Mouse (Mus musculus) midbrain, embryonic 15.5 days (tissue): Measurements from ENCODE around the gene Sgsm1. TPM values are rescaled to one million over a fixed set of nuclear protein-coding genes. Genes with fewer than 3 reads are reported as not detected.
A peak's percentile ranks its signal among the peaks of the same experiment; 100 is the strongest.

Experiments
- ATAC-seq: fragments of 200-750 bp; cut with Nextera tagmentation; replicated peaks from 2 replicates; pipeline ENCODE4 v1.8.0; 2017; ENCODE audit warnings: moderate TSS enrichment
- H3K27ac ChIP-seq: fragments of 300-500 bp; sonication (generic); 2 replicates; pipeline ENCODE4 v1.5.1; 2015; ENCODE audit warnings: mild to moderate bottlenecking, inconsistent platforms
- H3K27me3 ChIP-seq: fragments of 300-500 bp; sonication (generic); replicated peaks from 2 replicates; pipeline ENCODE4 v1.6.1; 2015; ENCODE audit warnings: inconsistent platforms
- H3K36me3 ChIP-seq: fragments of 300-500 bp; sonication (generic); replicated peaks from 2 replicates; pipeline ENCODE4 v1.6.1; 2015; ENCODE audit warnings: inconsistent platforms
- H3K4me1 ChIP-seq: fragments of 300-500 bp; sonication (generic); 2 replicates; pipeline ENCODE4 v1.6.1; 2015; ENCODE audit warnings: inconsistent platforms
- H3K4me2 ChIP-seq: fragments of 300-500 bp; sonication (generic); 2 replicates; pipeline ENCODE4 v1.6.1; 2015; ENCODE audit warnings: inconsistent platforms, mild to moderate bottlenecking, moderate library complexity
- H3K4me3 ChIP-seq: fragments of 300-500 bp; sonication (generic); 2 replicates; pipeline ENCODE4 v1.5.1; 2015; ENCODE audit warnings: mild to moderate bottlenecking, inconsistent platforms
- H3K9ac ChIP-seq: fragments of 300-500 bp; sonication (generic); 2 replicates; pipeline ENCODE4 v1.6.1; 2015; ENCODE audit warnings: mild to moderate bottlenecking, inconsistent platforms
- H3K9me3 ChIP-seq: fragments of 300-500 bp; sonication (generic); 2 replicates; pipeline ENCODE4 v1.6.1; 2016; ENCODE audit warnings: inconsistent platforms
- WGBS: fragments of 180-500 bp; shearing (Covaris S2); methylation state at CpG from one replicate; pipeline ENCODE4 v1.1.7; 2015; ENCODE audit warnings: mixed read lengths; 5-methylcytosine and 5-hydroxymethylcytosine counted together
- polyA plus RNA-seq: library from polyadenylated mRNA; unstranded; fragments of >200 nt; fragmentation: Nextera tagmentation; extraction: Ambion mirVana; gene quantifications from 2 replicates; pipeline ENCODE4 v1.2.1, GENCODE M21; 2015

Gene Sgsm1
- polyA plus RNA-seq, 1 experiment from 2014 or later = 27.4 TPM

DNA sequence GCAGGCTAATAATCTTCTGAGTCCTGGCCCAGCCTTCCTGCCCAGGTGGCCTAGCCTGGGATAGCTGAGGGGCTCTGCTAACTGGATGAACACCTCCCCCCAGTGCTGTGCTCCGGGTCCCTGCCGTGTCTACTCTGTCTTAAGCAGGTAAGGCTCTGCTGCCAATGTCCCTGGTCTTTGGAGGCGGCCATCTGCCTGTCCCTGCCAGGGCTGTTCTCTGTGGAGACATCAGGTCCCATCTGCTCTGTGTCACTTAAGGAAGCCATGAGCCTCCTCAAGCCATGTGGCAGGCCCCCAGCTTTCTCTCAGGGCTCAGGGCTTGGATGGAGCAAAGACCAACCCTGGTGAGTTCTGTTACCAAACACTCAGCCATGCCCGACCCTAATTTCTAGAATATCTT lies 19.5 kb downstream of the Sgsm1 start:
- Histone ChIP-seq H3K4me3 (no peak overlapping the region), H3K9ac (no peak overlapping the region), H3K9me3 (no peaks in the 10 kb centered on the region), H3K36me3 (no peaks in the 10 kb centered on the region), H3K4me2 (no peak overlapping the region), H3K27me3 (peaks cover 15% of the 10 kb centered on the region; the same call in 1 of the 2 replicates), H3K27ac (no peak overlapping the region), H3K4me1 (peaks cover 9% of the 10 kb centered on the region)
- WGBS = 85% methylated on average over 4 of the region's 4 CpGs
- no peak for ATAC-seq

DNA sequence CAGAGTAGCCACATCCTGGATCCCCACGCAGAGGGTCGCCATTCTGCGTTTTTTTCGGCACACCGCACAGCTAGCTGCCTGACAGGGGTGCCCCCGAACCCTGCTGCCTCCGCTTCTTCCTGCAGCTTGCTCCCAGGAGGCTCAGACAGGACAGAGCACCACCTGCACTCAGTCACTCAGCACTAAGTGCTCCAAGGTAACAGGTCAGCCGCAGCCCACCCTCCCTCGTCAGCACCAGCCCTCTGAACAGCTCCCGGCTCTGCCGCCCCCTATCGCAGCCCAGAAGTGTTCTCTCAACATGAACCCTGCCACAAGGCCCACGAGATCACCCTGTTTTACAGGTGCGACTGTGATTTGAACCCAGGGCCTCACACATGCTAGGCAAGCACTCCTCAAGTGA lies 20.4 kb downstream of the Sgsm1 start:
- 40% methylated on average over 14 of the region's 14 CpGs for WGBS
- Histone ChIP-seq H3K4me3 (no peak overlapping the region), H3K4me1 (peaks cover 9% of the 10 kb centered on the region), H3K9ac (no peak overlapping the region), H3K27ac (no peak overlapping the region), H3K27me3 (peaks cover 15% of the 10 kb centered on the region; the same call in 1 of the 2 replicates), H3K36me3 (no peaks in the 10 kb centered on the region), H3K9me3 (no peaks in the 10 kb centered on the region), H3K4me2 (no peak overlapping the region)
- no peak for ATAC-seq

DNA sequence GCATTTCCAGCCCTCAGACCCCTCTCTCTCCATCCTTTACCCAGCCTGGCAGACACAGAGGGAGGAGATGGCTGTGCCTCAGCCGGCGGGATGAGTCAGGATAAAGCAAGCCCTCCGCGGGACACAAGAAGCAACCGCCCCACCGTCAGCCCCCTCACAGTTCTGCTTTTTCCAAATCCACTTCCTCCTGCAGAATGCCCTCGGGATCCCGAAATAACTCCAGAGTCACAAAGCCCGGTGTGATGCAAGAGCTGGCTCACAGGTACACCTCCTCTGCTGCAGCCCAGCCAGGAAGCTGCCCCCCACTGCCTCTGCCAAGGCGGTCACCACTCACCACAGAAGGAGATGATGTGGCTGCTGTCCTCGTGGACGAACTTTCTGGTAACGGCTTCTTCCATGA lies 22.1 kb downstream of the Sgsm1 start:
- 44% methylated on average over 13 of the region's 13 CpGs for WGBS
- no peak overlapping the region for H3K4me2 ChIP-seq
- no peak for ATAC-seq
- no peak overlapping the region for H3K27ac ChIP-seq
- peaks cover 15% of the 10 kb centered on the region; the same call in 1 of the 2 replicates for H3K27me3 ChIP-seq
- H3K4me1 ChIP-seq = peaks cover 9% of the 10 kb centered on the region
- H3K9ac ChIP-seq = no peak overlapping the region
- H3K4me3 ChIP-seq = no peak overlapping the region
- H3K36me3 ChIP-seq = peaks cover 3% of the 10 kb centered on the region; the same call in 1 of the 2 replicates
- no peaks in the 10 kb centered on the region for H3K9me3 ChIP-seq

DNA sequence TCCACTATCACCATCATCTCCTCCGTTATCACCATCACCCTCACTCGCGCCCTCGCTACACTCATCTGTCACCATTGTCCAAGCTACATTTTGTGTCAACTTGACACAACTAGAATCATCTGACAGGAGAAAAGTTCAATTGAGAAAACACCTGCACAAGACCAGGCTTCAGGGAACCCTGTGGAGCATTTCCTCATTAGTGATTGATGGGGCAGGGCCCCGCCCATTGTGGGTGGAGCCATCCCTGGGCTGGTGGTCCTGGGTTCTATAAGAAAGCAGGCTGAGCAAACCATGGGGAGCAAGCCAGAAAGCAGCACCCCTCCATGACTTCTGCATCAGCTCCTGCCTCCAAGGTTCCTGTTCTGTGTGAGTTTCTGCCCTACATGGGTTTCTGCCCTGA lies 22.8 kb downstream of the Sgsm1 start:
- Histone ChIP-seq H3K4me2 (no peak overlapping the region), H3K27me3 (peaks cover 15% of the 10 kb centered on the region; the same call in 1 of the 2 replicates), H3K27ac (no peak overlapping the region), H3K9ac (no peak overlapping the region), H3K4me1 (peaks cover 9% of the 10 kb centered on the region), H3K9me3 (no peaks in the 10 kb centered on the region), H3K36me3 (peaks cover 3% of the 10 kb centered on the region; the same call in 1 of the 2 replicates), H3K4me3 (no peak overlapping the region)
- no peak for ATAC-seq
- 56% methylated on average over 5 of the region's 5 CpGs for WGBS

DNA sequence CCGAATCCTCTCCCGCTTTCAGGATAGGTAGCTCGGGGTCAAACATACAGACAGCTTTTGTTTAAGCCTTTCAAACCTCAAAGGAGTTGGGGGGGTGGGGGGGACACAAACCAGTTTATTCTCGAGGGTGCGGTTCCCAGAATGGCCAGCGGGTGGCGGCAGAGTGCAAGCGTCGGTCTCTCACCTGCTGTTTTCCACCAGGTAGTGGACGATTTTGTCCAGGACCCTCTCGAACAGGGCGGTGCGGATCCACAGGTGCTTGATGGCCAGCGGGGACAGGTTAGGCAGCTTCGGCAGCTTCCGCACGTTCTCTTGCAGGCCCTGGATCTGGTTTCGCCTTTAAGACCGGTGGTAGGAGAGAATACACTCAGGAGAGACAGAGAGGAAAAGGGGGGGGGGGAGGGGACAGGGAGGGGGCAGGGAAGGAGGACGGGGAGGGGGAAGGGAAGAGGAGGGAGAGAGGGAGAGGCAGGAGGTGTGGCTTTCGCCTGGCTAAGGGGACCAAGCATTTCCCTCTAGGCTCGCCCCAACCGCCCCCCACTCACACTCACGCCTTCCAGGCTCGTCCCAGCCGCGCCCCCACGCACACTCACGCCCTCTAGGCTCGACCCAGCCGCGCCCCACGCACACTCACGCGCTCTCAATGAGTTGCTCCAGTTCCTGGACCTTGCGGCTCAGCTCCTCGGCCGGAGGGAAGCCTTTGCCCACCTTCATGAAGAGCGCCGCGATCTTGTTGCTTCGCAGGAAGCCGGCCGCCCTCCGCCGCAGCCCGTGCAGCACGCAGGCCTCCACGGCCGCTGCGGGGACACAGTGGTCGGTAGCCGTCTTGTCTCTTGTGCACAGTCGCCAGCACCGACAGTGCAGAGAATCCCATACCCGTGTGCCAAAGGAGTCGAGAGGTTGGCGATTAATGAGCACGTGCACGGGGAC lies 23.7 kb downstream of the Sgsm1 start:
- H3K4me3 ChIP-seq = peak overlapping the region; percentile 19; the same call in 1 of the 2 replicates
- 3% methylated on average over 57 of the region's 60 CpGs for WGBS
- no peak overlapping the region for H3K27ac ChIP-seq
- H3K9me3 ChIP-seq = no peaks in the 10 kb centered on the region
- peak overlapping the region; percentile 47 for H3K4me2 ChIP-seq
- peaks cover 7% of the 10 kb centered on the region for H3K4me1 ChIP-seq
- no peak overlapping the region for H3K9ac ChIP-seq
- peak; percentile 34; the same call in 1 of the 2 replicates for ATAC-seq
- H3K36me3 ChIP-seq = peaks cover 8% of the 10 kb centered on the region
- H3K27me3 ChIP-seq = peaks cover 15% of the 10 kb centered on the region; the same call in 1 of the 2 replicates

DNA sequence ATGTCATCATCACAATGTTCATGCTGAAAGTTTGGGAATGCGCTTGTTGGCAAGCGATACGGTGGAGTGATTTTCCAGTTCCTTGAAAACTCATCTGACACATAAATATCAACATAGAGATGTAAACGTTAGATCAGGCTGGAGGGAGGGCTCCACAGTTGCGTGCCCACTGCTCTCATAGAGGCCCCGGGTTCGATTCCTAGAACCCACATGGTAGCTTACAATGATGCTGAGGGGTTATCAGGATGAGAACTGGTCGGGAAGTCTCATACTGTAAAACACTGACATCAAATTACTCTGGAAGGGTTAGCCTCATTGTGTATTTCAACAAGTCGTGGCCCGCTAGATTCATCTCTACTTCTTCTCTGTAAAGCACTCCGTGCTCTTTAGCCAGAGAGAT lies 24.5 kb downstream of the Sgsm1 start:
- Histone ChIP-seq H3K27ac (no peak overlapping the region), H3K4me1 (peaks cover 7% of the 10 kb centered on the region), H3K9me3 (no peaks in the 10 kb centered on the region), H3K4me2 (no peak overlapping the region), H3K27me3 (peaks cover 15% of the 10 kb centered on the region; the same call in 1 of the 2 replicates), H3K4me3 (no peak overlapping the region), H3K36me3 (peaks cover 8% of the 10 kb centered on the region), H3K9ac (no peak overlapping the region)
- WGBS = 81% methylated on average over 11 of the region's 11 CpGs
- no peak for ATAC-seq

DNA sequence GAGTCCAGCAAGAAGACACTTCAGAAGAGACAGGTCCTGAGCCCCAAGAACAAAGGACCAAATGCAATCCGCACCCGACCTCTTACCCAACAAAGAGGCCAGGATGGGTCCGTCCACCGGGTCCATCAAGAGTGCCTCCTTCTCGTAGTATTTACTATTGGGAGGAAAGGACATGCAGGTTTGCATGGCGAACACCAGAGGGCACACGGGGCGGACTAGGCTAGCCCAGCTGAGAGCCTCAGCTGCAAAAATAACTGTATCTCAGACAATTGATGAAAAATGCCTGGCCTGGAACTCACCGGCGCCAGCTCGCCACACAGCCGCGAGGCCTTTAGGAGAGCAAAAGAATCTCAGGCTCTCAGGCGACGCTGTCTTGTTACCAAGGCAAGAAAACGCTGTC lies 25.0 kb downstream of the Sgsm1 start:
- no peak overlapping the region for H3K4me2 ChIP-seq
- peaks cover 7% of the 10 kb centered on the region for H3K4me1 ChIP-seq
- H3K9me3 ChIP-seq = no peaks in the 10 kb centered on the region
- H3K27ac ChIP-seq = no peak overlapping the region
- ATAC-seq = no peak
- H3K36me3 ChIP-seq = peaks cover 8% of the 10 kb centered on the region
- H3K9ac ChIP-seq = no peak overlapping the region
- 66% methylated on average over 16 of the region's 16 CpGs for WGBS
- no peak overlapping the region for H3K4me3 ChIP-seq
- H3K27me3 ChIP-seq = peaks cover 15% of the 10 kb centered on the region; the same call in 1 of the 2 replicates

DNA sequence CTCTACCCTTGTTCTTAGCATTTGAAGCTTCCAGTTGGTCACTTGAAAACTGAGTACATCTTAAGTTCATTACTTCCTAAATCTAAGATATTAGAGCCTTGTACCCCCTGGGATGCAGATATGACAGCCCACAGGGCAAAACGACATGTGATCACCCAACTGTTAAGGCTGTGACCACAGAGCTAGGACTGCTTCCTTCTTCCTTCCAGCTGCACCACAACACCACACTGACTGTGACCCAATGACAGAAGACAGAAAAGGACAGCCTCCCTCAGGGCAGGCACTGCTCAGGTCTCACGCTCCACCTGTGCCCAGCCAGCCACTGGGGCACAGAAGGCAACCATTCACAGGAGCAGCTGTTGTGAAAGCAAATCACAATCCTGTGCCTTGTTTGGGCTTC lies 26.9 kb downstream of the Sgsm1 start:
- ATAC-seq = no peak
- no peak overlapping the region for H3K4me2 ChIP-seq
- no peak overlapping the region for H3K4me3 ChIP-seq
- H3K9me3 ChIP-seq = no peaks in the 10 kb centered on the region
- H3K27me3 ChIP-seq = peaks cover 10% of the 10 kb centered on the region; the same call in 1 of the 2 replicates
- WGBS = 80% methylated on average over 2 of the region's 2 CpGs
- no peak overlapping the region for H3K27ac ChIP-seq
- peaks cover 7% of the 10 kb centered on the region for H3K4me1 ChIP-seq
- H3K36me3 ChIP-seq = peaks cover 8% of the 10 kb centered on the region
- no peak overlapping the region for H3K9ac ChIP-seq

DNA sequence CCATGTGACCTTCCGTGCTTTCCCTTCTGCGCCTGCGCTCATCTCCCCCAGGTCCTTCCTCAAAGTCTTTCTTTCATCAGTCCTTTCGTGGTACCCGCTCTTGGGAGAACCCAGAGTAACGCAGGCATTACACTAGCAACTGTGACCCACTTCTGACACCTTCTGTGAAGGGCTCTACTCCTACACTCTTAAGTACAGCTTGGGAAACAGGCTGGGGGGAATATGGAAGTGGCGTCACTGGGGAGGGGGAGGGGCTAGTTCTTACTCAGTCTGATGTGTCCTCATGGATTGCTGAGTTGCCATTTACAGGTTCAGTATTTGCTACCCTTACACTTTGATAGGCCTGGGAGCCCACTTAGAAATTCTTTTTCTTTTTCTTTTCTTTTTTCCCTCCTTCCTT lies 29.0 kb downstream of the Sgsm1 start:
- Histone ChIP-seq H3K36me3 (peaks cover 23% of the 10 kb centered on the region), H3K4me1 (no peaks in the 10 kb centered on the region), H3K27me3 (no peaks in the 10 kb centered on the region), H3K27ac (no peak overlapping the region), H3K4me3 (no peak overlapping the region), H3K9ac (no peak overlapping the region), H3K9me3 (no peaks in the 10 kb centered on the region), H3K4me2 (no peak overlapping the region)
- ATAC-seq = no peak
- 87% methylated on average over 7 of the region's 7 CpGs for WGBS

DNA sequence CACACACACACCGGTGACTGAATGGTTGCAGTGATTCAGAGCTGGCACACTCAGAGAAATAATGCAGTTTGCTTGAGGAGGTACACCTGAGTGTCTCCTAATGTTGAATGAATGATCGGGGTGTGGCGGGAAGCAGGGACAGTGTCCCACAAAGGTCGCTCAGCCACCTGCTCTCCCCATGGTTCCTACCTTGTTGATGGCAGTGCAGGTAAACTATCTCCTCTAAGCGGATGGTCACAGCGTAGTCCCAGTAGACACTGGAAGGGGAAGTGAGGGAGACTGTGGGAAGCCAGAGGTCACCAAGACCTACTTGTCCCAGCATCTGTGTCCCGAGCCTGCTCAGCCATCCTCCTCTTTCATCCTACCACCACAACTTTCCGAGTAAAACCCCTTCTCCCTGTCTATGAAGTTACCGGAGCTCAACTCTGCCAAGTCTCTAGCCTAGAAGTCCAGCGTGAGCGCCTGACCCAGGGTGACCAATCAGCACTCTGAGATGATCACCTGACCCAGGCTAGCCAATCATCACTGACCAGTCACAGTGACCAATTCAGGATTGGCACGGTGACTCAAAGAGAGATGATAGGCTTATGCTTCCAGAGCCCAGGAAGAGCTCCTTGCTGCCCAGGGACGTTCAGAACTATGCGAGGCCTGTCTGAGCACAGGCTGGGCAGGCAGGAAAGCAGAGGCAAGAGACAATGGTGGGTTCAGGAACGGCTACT lies 30.3 kb downstream of the Sgsm1 start:
- WGBS = 29% methylated on average over 15 of the region's 15 CpGs
- peak overlapping the region; percentile 35 for H3K4me2 ChIP-seq

DNA sequence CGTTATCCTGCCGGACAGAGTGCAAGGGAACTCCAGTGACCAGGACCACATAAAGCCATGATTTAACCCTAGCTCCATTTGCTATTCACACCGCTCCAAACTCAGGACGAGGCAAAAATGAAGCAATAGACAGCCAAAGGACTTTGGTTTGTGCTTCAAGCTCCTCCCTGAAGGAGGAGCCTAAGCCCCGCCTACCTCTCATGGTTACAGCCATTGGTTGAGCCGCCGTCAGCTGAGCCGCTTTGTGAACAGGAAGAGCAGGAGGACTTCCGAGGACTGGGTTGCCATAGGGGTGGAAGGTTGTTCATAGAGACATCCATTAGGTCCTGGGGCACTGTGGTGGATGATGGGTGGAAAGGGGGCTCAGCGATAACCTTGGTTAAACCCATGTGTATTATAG lies 34.7 kb downstream of the Sgsm1 start:
- no peak for ATAC-seq
- H3K4me3 ChIP-seq = no peak overlapping the region
- WGBS = 77% methylated on average over 10 of the region's 10 CpGs
- no peaks in the 10 kb centered on the region for H3K9me3 ChIP-seq
- no peaks in the 10 kb centered on the region for H3K4me1 ChIP-seq
- H3K27me3 ChIP-seq = no peaks in the 10 kb centered on the region
- no peak overlapping the region for H3K27ac ChIP-seq
- peaks cover 47% of the 10 kb centered on the region; the same call in 1 of the 2 replicates for H3K36me3 ChIP-seq
- H3K9ac ChIP-seq = no peak overlapping the region
- H3K4me2 ChIP-seq = no peak overlapping the region

More for the DNA sequence above, 30.3 kb downstream of the Sgsm1 start:
- peak; percentile 64 for ATAC-seq
- Histone ChIP-seq H3K4me1 (no peaks in the 10 kb centered on the region), H3K9me3 (no peaks in the 10 kb centered on the region), H3K27ac (no peak overlapping the region), H3K9ac (no peak overlapping the region), H3K36me3 (peaks cover 36% of the 10 kb centered on the region), H3K4me3 (peak overlapping the region; percentile 10; the same call in 1 of the 2 replicates), H3K27me3 (no peaks in the 10 kb centered on the region)

DNA sequence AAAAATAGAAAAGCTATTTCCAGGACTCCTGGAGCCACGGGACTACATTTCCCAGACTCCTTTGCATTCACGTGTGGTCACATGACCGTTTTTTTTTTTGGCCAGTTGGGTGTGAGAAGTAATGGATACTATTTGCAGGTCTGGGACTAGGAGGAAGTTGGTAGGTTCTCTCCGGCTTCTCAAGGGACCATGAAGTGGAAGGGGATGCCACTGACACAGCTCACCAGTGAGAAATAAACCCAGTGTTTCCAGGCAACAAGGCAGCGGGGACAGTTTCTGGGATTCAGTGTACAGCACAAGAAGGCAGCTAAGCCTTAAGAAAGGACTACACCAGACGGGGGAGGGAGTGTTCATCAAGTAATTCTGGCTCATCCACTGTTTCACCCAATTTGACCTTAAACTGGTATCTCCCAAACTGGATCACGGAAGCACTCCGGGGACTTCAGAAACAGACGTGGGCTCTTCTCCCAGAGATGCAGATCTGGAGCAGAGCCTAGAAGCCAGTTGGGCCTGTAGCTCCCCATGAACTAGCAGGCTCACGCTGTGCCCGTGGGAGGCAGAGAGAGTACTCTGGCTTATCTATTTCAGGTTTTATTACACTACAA lies 39.3 kb downstream of the Sgsm1 start:
- H3K36me3 ChIP-seq = peaks cover 39% of the 10 kb centered on the region; the same call in 1 of the 2 replicates

More for the DNA sequence above, 39.3 kb downstream of the Sgsm1 start:
- Histone ChIP-seq H3K9ac (no peak overlapping the region), H3K9me3 (no peaks in the 10 kb centered on the region), H3K27me3 (no peaks in the 10 kb centered on the region), H3K4me3 (no peak overlapping the region), H3K27ac (no peak overlapping the region), H3K4me1 (no peaks in the 10 kb centered on the region; the same call in 1 of the 2 replicates), H3K4me2 (no peak overlapping the region)
- ATAC-seq = no peak
- 77% methylated on average over 11 of the region's 11 CpGs for WGBS
